Mouse (Mus musculus) myocyte (in vitro differentiated cells): ENCODE measurements at regions not wholly inside any gene's neighbourhood (a gene's known extent, or its start where the extent isn't known, plus 50 kb on each side); places are given as distances from the start of the nearest gene placed in this dataset.
"Not testable (repeated sequence)": the region's sequence is repeated elsewhere in the genome, so short reads cannot be mapped to it uniquely, and the experiment has no call there.

Experiments
- H3K27me3 ChIP-seq: one replicate; pipeline ENCODE4 v1.6.1; 2011; ENCODE audit not compliant: control insufficient read depth, insufficient read depth, insufficient read length
- H3K36me3 ChIP-seq: one replicate; pipeline ENCODE4 v1.6.1; 2011; ENCODE audit not compliant: control insufficient read depth, insufficient read depth
- H3K4me2 ChIP-seq: one replicate; pipeline ENCODE4 v1.6.1; 2011; ENCODE audit warnings: low read depth, control low read depth
- H3K4me3 ChIP-seq: one replicate; pipeline ENCODE4 v1.5.1; 2011; ENCODE audit warnings: mild to moderate bottlenecking, control low read depth, moderate library complexity
- H3K79me2 ChIP-seq: one replicate; pipeline ENCODE4 v1.6.1; 2011; ENCODE audit not compliant: control insufficient read depth, insufficient read depth
- H3ac ChIP-seq: one replicate; pipeline ENCODE4 v1.6.1; 2011; ENCODE audit not compliant: control insufficient read depth, insufficient read length
- CEBPB ChIP-seq: IDR thresholded peaks from 2 replicates; pipeline ENCODE4 v1.6.1; 2011; ENCODE audit warnings: mild to moderate bottlenecking, moderate library complexity; ENCODE audit not compliant: poor library complexity, insufficient read depth, severe bottlenecking
- E2F4 ChIP-seq: IDR thresholded peaks from one replicate; pipeline ENCODE4 v1.6.1; 2011; ENCODE audit warnings: mild to moderate bottlenecking, control low read depth, moderate library complexity; ENCODE audit not compliant: insufficient read depth
- MAX ChIP-seq: IDR thresholded peaks from one replicate; pipeline ENCODE4 v1.6.1; 2011; ENCODE audit warnings: low read depth, mild to moderate bottlenecking, control low read depth
- MYOD1 ChIP-seq, 3 experiments: IDR thresholded peaks; one replicate each; pipeline ENCODE4 v1.6.1; 2011; ENCODE audit warnings: control low read depth in 2 of 3, low read depth in 2 of 3, mild to moderate bottlenecking in 2 of 3, moderate library complexity in 1 of 3; ENCODE audit not compliant: insufficient read length in 2 of 3, control insufficient read depth in 1 of 3
- MYOG ChIP-seq, 3 experiments: IDR thresholded peaks; one replicate each; pipeline ENCODE4 v1.6.1; 2011; ENCODE audit warnings: control low read depth in 2 of 3, low read depth in 2 of 3, mild to moderate bottlenecking in 2 of 3; ENCODE audit not compliant: insufficient read length in 2 of 3, control insufficient read depth in 1 of 3, insufficient read depth in 1 of 3
- POLR2A ChIP-seq: IDR thresholded peaks from one replicate; pipeline ENCODE4 v1.6.1; 2011; ENCODE audit warnings: low read depth, mild to moderate bottlenecking, control low read depth, moderate library complexity; ENCODE audit not compliant: insufficient read length
- POLR2AphosphoS2 ChIP-seq: IDR thresholded peaks from one replicate; pipeline ENCODE4 v1.6.1; 2011; ENCODE audit warnings: low read depth, control low read depth; ENCODE audit not compliant: insufficient read length
- REST ChIP-seq: IDR thresholded peaks from one replicate; pipeline ENCODE4 v1.6.1; 2011; ENCODE audit warnings: mild to moderate bottlenecking, control low read depth, moderate library complexity; ENCODE audit not compliant: insufficient read depth, insufficient read length
- SRF ChIP-seq: IDR thresholded peaks from one replicate; pipeline ENCODE4 v1.6.1; 2011; ENCODE audit warnings: low read depth; ENCODE audit not compliant: control insufficient read depth, insufficient read length
- TCF12 ChIP-seq: IDR thresholded peaks from one replicate; pipeline ENCODE4 v1.6.1; 2011; ENCODE audit warnings: mild to moderate bottlenecking, control low read depth; ENCODE audit not compliant: poor library complexity, insufficient read depth, severe bottlenecking
- TCF3 ChIP-seq: IDR thresholded peaks from one replicate; pipeline ENCODE4 v1.6.1; 2011; ENCODE audit warnings: low read depth, control low read depth; ENCODE audit not compliant: insufficient read length
- USF1 ChIP-seq: IDR thresholded peaks from one replicate; pipeline ENCODE4 v1.6.1; 2011; ENCODE audit warnings: low read depth, mild to moderate bottlenecking, control low read depth, moderate library complexity

GRCm38 (mm10) chr12:82056782-82057611 is 112.1 kb upstream of the Sipa1l1 start:
- not testable (repeated sequence) for H3K79me2 ChIP-seq, H3K27me3 ChIP-seq, H3K4me2 ChIP-seq, H3K4me3 ChIP-seq, H3K36me3 ChIP-seq, H3ac ChIP-seq

DNA sequence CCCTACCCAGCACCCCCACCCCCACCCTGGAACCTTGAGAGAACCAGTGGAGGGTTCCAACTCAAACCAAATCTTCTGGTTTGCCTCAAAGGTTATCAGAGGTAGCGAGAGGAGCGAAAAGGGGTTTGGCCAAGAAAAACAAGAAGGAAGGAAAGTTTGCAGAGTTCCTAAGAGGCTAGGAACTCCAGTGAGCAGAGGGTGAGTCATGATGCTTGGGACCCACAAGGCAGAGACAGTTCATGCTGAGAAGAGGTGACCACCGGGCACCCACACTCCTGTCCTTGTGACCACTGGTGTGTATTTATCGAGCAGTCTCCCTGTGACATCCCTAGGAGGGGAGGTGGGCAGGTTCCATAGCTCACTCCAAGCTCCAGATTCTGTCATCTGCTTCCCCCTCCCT is 104.1 kb upstream of the Sipa1l1 start:
- Histone ChIP-seq H3K4me3 (no peak overlapping the region), H3K36me3 (no peaks in the 10 kb centered on the region), H3K79me2 (no peaks in the 10 kb centered on the region), H3ac (no peak overlapping the region), H3K4me2 (no peak overlapping the region), H3K27me3 (no peaks in the 10 kb centered on the region)
- TF ChIP-seq USF1 = no peak
- TF ChIP-seq TCF3 = no peak
- TF ChIP-seq CEBPB = no peak
- TF ChIP-seq SRF = no peak
- TF ChIP-seq TCF12 = no peak
- no peak for TF ChIP-seq POLR2A
- no peak for TF ChIP-seq E2F4
- no peak for TF ChIP-seq MYOG (IDR thresholded peaks at IDR 0.05; ENCODE audit: control insufficient read depth in 1 of 3, insufficient read depth in 1 of 3, insufficient read length in 2 of 3, low read depth in 2 of 3)
- no peak for TF ChIP-seq MAX
- no peak for TF ChIP-seq POLR2AphosphoS2
- TF ChIP-seq REST = no peak
- TF ChIP-seq MYOD1 (IDR thresholded peaks at IDR 0.05; ENCODE audit: control insufficient read depth in 1 of 3, insufficient read length in 2 of 3, low read depth in 2 of 3) = no peak

GRCm38 (mm10) chr12:82066860-82067259 is 102.3 kb upstream of the Sipa1l1 start:
- no peaks in the 10 kb centered on the region for H3K79me2 ChIP-seq
- H3K4me3 ChIP-seq = no peak overlapping the region
- H3K27me3 ChIP-seq = no peaks in the 10 kb centered on the region
- no peaks in the 10 kb centered on the region for H3K36me3 ChIP-seq
- TF ChIP-seq POLR2A (no peak), E2F4 (no peak), TCF3 (no peak), MYOG (IDR thresholded peaks at IDR 0.05; ENCODE audit: control insufficient read depth in 1 of 3, insufficient read depth in 1 of 3, insufficient read length in 2 of 3, low read depth in 2 of 3) (no peak), MYOD1 (IDR thresholded peaks at IDR 0.05; ENCODE audit: control insufficient read depth in 1 of 3, insufficient read length in 2 of 3, low read depth in 2 of 3) (no peak), SRF (no peak), USF1 (no peak), CEBPB (no peak), REST (no peak), MAX (no peak), POLR2AphosphoS2 (no peak), TCF12 (no peak)
- H3K4me2 ChIP-seq = no peak overlapping the region
- no peak overlapping the region for H3ac ChIP-seq

DNA sequence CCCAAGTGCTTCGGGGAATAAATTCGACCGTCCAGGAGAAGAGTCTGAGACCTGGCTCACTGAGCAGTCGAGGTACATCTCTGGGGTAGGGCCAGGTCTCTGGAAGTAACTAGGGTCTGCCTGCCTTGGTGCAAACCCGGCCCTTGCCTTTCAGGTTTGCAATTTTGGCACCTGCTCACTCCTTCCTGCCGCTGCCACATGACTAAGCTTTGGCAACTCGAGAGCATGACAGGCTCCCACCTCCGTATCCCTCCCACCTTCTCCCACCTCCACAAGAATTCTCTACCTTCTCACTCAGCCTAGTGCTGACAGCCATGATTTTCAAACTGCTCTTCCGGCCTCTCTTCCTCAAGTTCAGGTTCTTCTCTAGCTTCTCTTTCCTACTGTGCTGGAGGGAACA is 99.5 kb upstream of the Sipa1l1 start:
- Histone ChIP-seq H3ac (no peak overlapping the region), H3K36me3 (no peaks in the 10 kb centered on the region), H3K79me2 (no peaks in the 10 kb centered on the region), H3K4me3 (no peak overlapping the region), H3K4me2 (no peak overlapping the region), H3K27me3 (no peaks in the 10 kb centered on the region)
- TF ChIP-seq POLR2AphosphoS2 (no peak), SRF (no peak), E2F4 (no peak), CEBPB (no peak)

DNA sequence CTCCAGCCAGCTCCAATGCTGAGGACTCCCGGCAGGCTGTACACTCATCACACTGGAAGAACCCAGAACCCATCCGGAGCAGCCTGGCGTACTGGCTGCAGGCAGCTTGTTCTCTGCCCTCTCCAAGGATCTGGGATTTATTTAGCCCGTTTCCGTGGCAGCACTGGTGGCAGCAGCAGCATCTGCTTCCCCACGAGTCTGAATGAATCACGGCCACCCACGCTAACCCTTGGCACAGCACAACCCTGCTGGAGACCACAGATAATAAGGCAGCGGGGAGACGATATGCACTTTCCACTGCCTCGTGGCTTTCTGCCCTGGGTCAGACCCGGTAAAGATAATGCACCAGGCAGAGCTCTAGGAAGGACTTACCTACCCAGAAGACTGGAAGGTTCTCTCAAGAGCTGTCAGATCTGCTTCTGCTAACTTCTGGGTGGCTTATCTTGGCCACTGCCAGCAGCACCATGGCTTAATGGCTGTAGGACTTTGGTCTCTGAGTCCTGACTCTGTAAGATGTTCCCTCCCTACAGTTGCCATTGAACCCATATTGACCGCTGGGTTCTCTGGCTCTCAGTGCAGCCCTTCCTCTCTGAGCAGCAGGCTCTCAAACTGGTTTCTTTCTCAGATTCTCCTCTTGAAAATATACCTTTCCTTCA is 96.2 kb upstream of the Sipa1l1 start:
- H3K79me2 ChIP-seq = no peaks in the 10 kb centered on the region
- peak in 2 of 3 experiments; percentile 7 to 71 for TF ChIP-seq MYOG (IDR thresholded peaks at IDR 0.05; ENCODE audit: control insufficient read depth in 1 of 3, insufficient read depth in 1 of 3, insufficient read length in 2 of 3, low read depth in 2 of 3)
- no peak for TF ChIP-seq CEBPB
- TF ChIP-seq TCF12 = no peak
- no peak for TF ChIP-seq TCF3
- no peak for TF ChIP-seq MAX
- TF ChIP-seq MYOD1 (IDR thresholded peaks at IDR 0.05; ENCODE audit: control insufficient read depth in 1 of 3, insufficient read length in 2 of 3, low read depth in 2 of 3) = peak in 2 of 3 experiments; percentile 72 to 89
- TF ChIP-seq POLR2A = no peak
- peak overlapping the region; percentile 62 for H3K4me2 ChIP-seq
- H3ac ChIP-seq = no peak overlapping the region
- H3K36me3 ChIP-seq = no peaks in the 10 kb centered on the region
- H3K27me3 ChIP-seq = no peaks in the 10 kb centered on the region
- no peak overlapping the region for H3K4me3 ChIP-seq
